Mouse (Mus musculus) ES-Bruce4 (cell line): ENCODE measurements around the gene Gps1. TPM values are rescaled to one million over a fixed set of nuclear protein-coding genes. Genes with fewer than 3 reads are reported as not detected.

Experiments used
- H3K27ac ChIP-seq: 2 replicates; pipeline ENCODE4 v1.5.1; 2012; ENCODE audit warnings: low read length, inconsistent platforms; ENCODE audit not compliant: insufficient read depth
- H3K27me3 ChIP-seq: 2 replicates; pipeline ENCODE4 v1.6.1; 2012; ENCODE audit warnings: mild to moderate bottlenecking, low read length, inconsistent platforms; ENCODE audit not compliant: control insufficient read depth, poor library complexity, insufficient read depth, severe bottlenecking
- H3K36me3 ChIP-seq: 2 replicates; pipeline ENCODE4 v1.6.1; 2012; ENCODE audit warnings: inconsistent platforms, mild to moderate bottlenecking, low read length, moderate library complexity; ENCODE audit not compliant: control insufficient read depth, poor library complexity, insufficient read depth, severe bottlenecking
- H3K4me1 ChIP-seq: one replicate; pipeline ENCODE4 v1.8.1; 2011; ENCODE audit warnings: low read length; ENCODE audit not compliant: control insufficient read depth, insufficient read depth
- H3K4me3 ChIP-seq: 2 replicates; pipeline ENCODE4 v1.5.1; 2011; ENCODE audit warnings: low read depth, mild to moderate bottlenecking, low read length
- H3K9ac ChIP-seq: 2 replicates; pipeline ENCODE4 v1.6.1; 2012; ENCODE audit warnings: low read depth, mild to moderate bottlenecking, inconsistent platforms; ENCODE audit not compliant: poor library complexity, severe bottlenecking
- H3K9me3 ChIP-seq: replicated peaks from 2 replicates; pipeline ENCODE4 v1.6.1; 2012; ENCODE audit warnings: mild to moderate bottlenecking, low read length, inconsistent platforms; ENCODE audit not compliant: control insufficient read depth, poor library complexity, insufficient read depth, severe bottlenecking
- CTCF ChIP-seq: IDR thresholded peaks from one replicate; pipeline ENCODE4 v1.8.1; 2011; ENCODE audit warnings: low read depth, low read length
- EP300 ChIP-seq: IDR thresholded peaks from 2 replicates; pipeline ENCODE4 v1.6.1; 2011; ENCODE audit warnings: low read depth, low read length; ENCODE audit not compliant: insufficient read depth
- POLR2A ChIP-seq: IDR thresholded peaks from one replicate; pipeline ENCODE4 v1.8.1; 2011; ENCODE audit warnings: low read length; ENCODE audit not compliant: insufficient read depth
- polyA plus RNA-seq: library from polyadenylated mRNA; stranded (reverse); fragments of >200 nt; gene quantifications from 2 replicates; pipeline ENCODE4 v1.2.4, GENCODE M21; 2011; ENCODE audit warnings: low read depth; ENCODE audit not compliant: missing spikeins, insufficient read depth, insufficient read length

Gene Gps1
- polyA plus RNA-seq, 1 experiment, result 92.0 TPM

DNA sequence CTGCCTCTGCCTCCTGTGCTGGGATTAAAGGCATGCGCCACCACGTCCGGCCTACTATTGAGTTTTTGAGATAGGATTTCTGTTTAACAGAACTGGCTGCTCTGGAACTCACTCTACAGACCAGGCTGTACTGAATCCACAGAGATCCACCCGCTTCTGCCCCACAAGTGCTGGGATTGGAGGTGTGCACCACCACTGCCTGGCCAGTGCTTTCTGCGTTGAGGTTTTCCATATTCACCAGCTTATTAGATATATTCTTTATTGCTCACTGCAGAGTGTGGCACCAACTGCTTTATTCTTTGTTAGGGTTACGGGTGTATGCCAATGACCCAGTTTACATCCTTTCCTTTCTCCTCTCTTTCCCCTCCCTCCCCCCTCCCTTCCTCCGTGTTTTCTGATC is 20.2 kb downstream of the Gps1 start:
- Histone ChIP-seq H3K4me3 (no peak overlapping the region), H3K27me3 (no peaks in the 10 kb centered on the region), H3K27ac (no peak overlapping the region), H3K36me3 (peaks cover 28% of the 10 kb centered on the region), H3K9ac (no peak overlapping the region), H3K9me3 (no peaks in the 10 kb centered on the region), H3K4me1 (no peaks in the 10 kb centered on the region)
- TF ChIP-seq POLR2A (no peak), EP300 (no peak), CTCF (no peak)

DNA sequence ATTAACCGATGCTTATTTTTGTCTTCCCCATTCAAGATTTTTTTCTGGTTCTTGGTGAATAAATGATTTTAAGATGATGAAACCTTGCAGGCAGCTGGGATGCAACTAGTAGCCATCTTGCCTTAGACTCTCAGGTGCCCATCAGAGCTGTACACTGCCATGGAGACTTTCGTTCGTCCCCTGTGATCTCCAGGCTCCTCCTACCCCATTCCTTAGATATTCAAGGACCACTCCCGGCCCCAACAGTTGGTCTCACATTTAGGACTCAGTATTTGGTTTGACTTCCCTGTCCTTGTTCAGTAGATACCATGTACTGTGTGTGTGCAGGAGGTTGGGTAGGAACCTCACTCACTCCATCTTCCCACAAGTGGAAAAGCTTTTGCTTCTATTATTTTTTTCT is 20.7 kb downstream of the Gps1 start:
- Histone ChIP-seq H3K27me3 (no peaks in the 10 kb centered on the region), H3K9me3 (no peaks in the 10 kb centered on the region), H3K9ac (no peak overlapping the region), H3K27ac (no peak overlapping the region), H3K4me1 (no peaks in the 10 kb centered on the region), H3K4me3 (no peak overlapping the region), H3K36me3 (peaks cover 32% of the 10 kb centered on the region)
- TF ChIP-seq EP300 (no peak), POLR2A (no peak), CTCF (no peak)

- Histone ChIP-seq H3K27me3 (no peaks in the 10 kb centered on the region), H3K4me3 (no peak overlapping the region), H3K27ac (peak overlapping the region; percentile 51; the same call in 1 of the 2 replicates), H3K36me3 (peaks cover 40% of the 10 kb centered on the region), H3K9ac (no peak overlapping the region), H3K9me3 (no peaks in the 10 kb centered on the region), H3K4me1 (no peaks in the 10 kb centered on the region)
- TF ChIP-seq CTCF (no peak), EP300 (peak; percentile 75; the same call in 1 of the 2 replicates)
Observed at GRCm38 (mm10) chr11:120805375-120806298, 21.6 kb downstream of the Gps1 start.

DNA sequence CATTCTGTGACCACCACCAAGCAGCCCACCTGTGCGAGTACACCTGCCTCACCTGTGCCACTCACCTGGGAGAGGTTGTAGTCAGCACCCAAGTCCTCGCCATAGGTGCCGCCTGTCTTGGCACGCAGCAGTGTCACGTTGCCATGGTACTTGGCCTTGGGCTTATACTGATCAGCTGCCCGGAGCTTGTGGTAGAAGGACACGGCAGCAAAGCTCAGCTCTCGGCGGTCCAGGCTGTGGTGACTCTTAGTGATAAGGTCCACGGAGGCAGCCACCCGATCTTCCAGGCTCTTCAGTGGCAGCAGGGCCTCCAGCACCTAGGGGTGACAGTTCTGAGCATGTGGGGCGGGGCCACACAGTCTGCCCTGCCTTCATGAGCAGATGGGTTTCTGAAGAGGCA is 23.9 kb downstream of the Gps1 start:
- no peak for TF ChIP-seq CTCF
- no peak for TF ChIP-seq EP300
- no peak for TF ChIP-seq POLR2A
- no peak overlapping the region for H3K4me3 ChIP-seq
- H3K27me3 ChIP-seq, result no peaks in the 10 kb centered on the region
- no peak overlapping the region for H3K27ac ChIP-seq
- H3K36me3 ChIP-seq, result peaks cover 61% of the 10 kb centered on the region
- H3K9ac ChIP-seq, result no peak overlapping the region
- H3K4me1 ChIP-seq, result no peaks in the 10 kb centered on the region
- H3K9me3 ChIP-seq, result no peaks in the 10 kb centered on the region

DNA sequence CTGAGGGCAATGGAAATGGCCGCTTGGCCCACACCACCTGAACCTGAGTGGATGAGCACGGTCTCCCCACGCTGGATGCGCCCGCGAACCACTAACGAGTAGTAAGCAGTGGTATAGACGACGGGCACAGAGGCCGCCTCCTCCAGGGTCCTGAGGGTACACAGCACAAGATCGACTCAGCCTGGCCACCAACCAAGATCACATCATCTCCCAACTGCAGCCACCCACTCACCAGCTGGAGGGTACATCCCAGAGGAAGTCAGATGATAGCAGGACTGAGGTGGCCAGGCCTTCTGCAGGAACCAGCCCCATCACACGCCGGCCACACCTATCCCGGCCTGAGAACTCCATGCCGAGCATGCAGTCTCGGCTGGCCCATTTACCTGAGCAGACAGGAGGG is 28.0 kb downstream of the Gps1 start:
- Histone ChIP-seq H3K4me3 (no peak overlapping the region), H3K4me1 (no peaks in the 10 kb centered on the region), H3K27ac (no peak overlapping the region), H3K9me3 (no peaks in the 10 kb centered on the region), H3K27me3 (no peaks in the 10 kb centered on the region), H3K9ac (no peak overlapping the region), H3K36me3 (peaks cover 95% of the 10 kb centered on the region)
- no peak for TF ChIP-seq POLR2A
- TF ChIP-seq EP300, result no peak
- TF ChIP-seq CTCF, result no peak

GRCm38 (mm10) chr11:120817358-120817757 is 33.3 kb downstream of the Gps1 start:
- TF ChIP-seq CTCF, result no peak
- no peak for TF ChIP-seq POLR2A
- TF ChIP-seq EP300, result no peak
- H3K9me3 ChIP-seq, result no peaks in the 10 kb centered on the region
- peaks cover 2% of the 10 kb centered on the region for H3K4me1 ChIP-seq
- H3K9ac ChIP-seq, result no peak overlapping the region
- H3K4me3 ChIP-seq, result no peak overlapping the region
- no peak overlapping the region for H3K27ac ChIP-seq
- peaks cover 95% of the 10 kb centered on the region for H3K36me3 ChIP-seq
- no peaks in the 10 kb centered on the region for H3K27me3 ChIP-seq
